Mouse (Mus musculus): ENCODE data around the gene Dcbld1. TPM values are rescaled to one million over a fixed set of nuclear protein-coding genes. Genes with fewer than 3 reads are reported as not detected.

Gene Dcbld1
- polyA plus RNA-seq, 1 experiment, result 4.2 TPM

- Histone ChIP-seq H3K79me2 (ENCODE audit: control insufficient read depth, insufficient read depth) (no peaks in the 10 kb centered on the region), H3K4me2 (ENCODE audit: low read depth) (no peak overlapping the region), H3K4me3 (no peak overlapping the region), H3K27me3 (ENCODE audit: control insufficient read depth, insufficient read depth, insufficient read length) (no peaks in the 10 kb centered on the region), H3K36me3 (ENCODE audit: control insufficient read depth, insufficient read depth) (no peaks in the 10 kb centered on the region), H3ac (ENCODE audit: control insufficient read depth, insufficient read length) (no peak overlapping the region)
- TF ChIP-seq SRF (IDR thresholded peaks at IDR 0.05; ENCODE audit: control insufficient read depth, insufficient read length, low read depth) (no peak), USF1 (IDR thresholded peaks at IDR 0.05; ENCODE audit: low read depth) (no peak), POLR2A (IDR thresholded peaks at IDR 0.05; ENCODE audit: insufficient read length, low read depth) (no peak), MAX (IDR thresholded peaks at IDR 0.05; ENCODE audit: low read depth) (no peak), POLR2AphosphoS2 (IDR thresholded peaks at IDR 0.05; ENCODE audit: insufficient read length, low read depth) (no peak), CEBPB (IDR thresholded peaks at IDR 0.05; ENCODE audit: insufficient read depth, poor library complexity, severe bottlenecking) (no peak), TCF3 (IDR thresholded peaks at IDR 0.05; ENCODE audit: insufficient read length, low read depth) (no peak), MYOD1 (IDR thresholded peaks at IDR 0.05; ENCODE audit: control insufficient read depth in 1 of 3, insufficient read length in 2 of 3, low read depth in 2 of 3) (no peak), MYOG (IDR thresholded peaks at IDR 0.05; ENCODE audit: control insufficient read depth in 1 of 3, insufficient read depth in 1 of 3, insufficient read length in 2 of 3, low read depth in 2 of 3) (no peak), TCF12 (IDR thresholded peaks at IDR 0.05; ENCODE audit: insufficient read depth, poor library complexity, severe bottlenecking) (no peak), E2F4 (IDR thresholded peaks at IDR 0.05; ENCODE audit: insufficient read depth) (no peak), REST (IDR thresholded peaks at IDR 0.05; ENCODE audit: insufficient read depth, insufficient read length) (no peak)
Measured at GRCm38 (mm10) chr10:52268879-52269278, 35.5 kb downstream of the Dcbld1 start.

GRCm38 (mm10) chr10:52271385-52271784 lies 38.0 kb downstream of the Dcbld1 start:
- Histone ChIP-seq H3K36me3 (ENCODE audit: control insufficient read depth, insufficient read depth) (no peaks in the 10 kb centered on the region), H3K4me2 (ENCODE audit: low read depth) (no peak overlapping the region), H3K4me3 (no peak overlapping the region), H3K27me3 (ENCODE audit: control insufficient read depth, insufficient read depth, insufficient read length) (no peaks in the 10 kb centered on the region), H3K79me2 (ENCODE audit: control insufficient read depth, insufficient read depth) (no peaks in the 10 kb centered on the region), H3ac (ENCODE audit: control insufficient read depth, insufficient read length) (no peak overlapping the region)
- no peak for TF ChIP-seq MYOG (IDR thresholded peaks at IDR 0.05; ENCODE audit: control insufficient read depth in 1 of 3, insufficient read depth in 1 of 3, insufficient read length in 2 of 3, low read depth in 2 of 3)
- TF ChIP-seq E2F4 (IDR thresholded peaks at IDR 0.05; ENCODE audit: insufficient read depth), result no peak
- TF ChIP-seq MYOD1 (IDR thresholded peaks at IDR 0.05; ENCODE audit: control insufficient read depth in 1 of 3, insufficient read length in 2 of 3, low read depth in 2 of 3), result no peak
- TF ChIP-seq CEBPB (IDR thresholded peaks at IDR 0.05; ENCODE audit: insufficient read depth, poor library complexity, severe bottlenecking), result no peak
- no peak for TF ChIP-seq POLR2AphosphoS2 (IDR thresholded peaks at IDR 0.05; ENCODE audit: insufficient read length, low read depth)
- no peak for TF ChIP-seq TCF3 (IDR thresholded peaks at IDR 0.05; ENCODE audit: insufficient read length, low read depth)
- TF ChIP-seq SRF (IDR thresholded peaks at IDR 0.05; ENCODE audit: control insufficient read depth, insufficient read length, low read depth), result no peak
- TF ChIP-seq REST (IDR thresholded peaks at IDR 0.05; ENCODE audit: insufficient read depth, insufficient read length), result no peak
- TF ChIP-seq TCF12 (IDR thresholded peaks at IDR 0.05; ENCODE audit: insufficient read depth, poor library complexity, severe bottlenecking), result no peak
- TF ChIP-seq POLR2A (IDR thresholded peaks at IDR 0.05; ENCODE audit: insufficient read length, low read depth), result no peak
- TF ChIP-seq USF1 (IDR thresholded peaks at IDR 0.05; ENCODE audit: low read depth), result no peak
- TF ChIP-seq MAX (IDR thresholded peaks at IDR 0.05; ENCODE audit: low read depth), result no peak

GRCm38 (mm10) chr10:52273012-52273411 lies 39.6 kb downstream of the Dcbld1 start:
- Histone ChIP-seq H3K27me3 (ENCODE audit: control insufficient read depth, insufficient read depth, insufficient read length) (no peaks in the 10 kb centered on the region), H3K36me3 (ENCODE audit: control insufficient read depth, insufficient read depth) (no peaks in the 10 kb centered on the region), H3ac (ENCODE audit: control insufficient read depth, insufficient read length) (no peak overlapping the region), H3K79me2 (ENCODE audit: control insufficient read depth, insufficient read depth) (no peaks in the 10 kb centered on the region), H3K4me3 (no peak overlapping the region), H3K4me2 (ENCODE audit: low read depth) (no peak overlapping the region)
- no peak for TF ChIP-seq TCF12 (IDR thresholded peaks at IDR 0.05; ENCODE audit: insufficient read depth, poor library complexity, severe bottlenecking)

GRCm38 (mm10) chr10:52274001-52274909 lies 40.8 kb downstream of the Dcbld1 start:
- no peak for TF ChIP-seq MAX (IDR thresholded peaks at IDR 0.05; ENCODE audit: low read depth)
- TF ChIP-seq E2F4 (IDR thresholded peaks at IDR 0.05; ENCODE audit: insufficient read depth), result no peak
- TF ChIP-seq TCF12 (IDR thresholded peaks at IDR 0.05; ENCODE audit: insufficient read depth, poor library complexity, severe bottlenecking), result no peak
- TF ChIP-seq POLR2A (IDR thresholded peaks at IDR 0.05; ENCODE audit: insufficient read length, low read depth), result no peak
- TF ChIP-seq SRF (IDR thresholded peaks at IDR 0.05; ENCODE audit: control insufficient read depth, insufficient read length, low read depth), result no peak
- H3K27me3 ChIP-seq (ENCODE audit: control insufficient read depth, insufficient read depth, insufficient read length), result no peaks in the 10 kb centered on the region
- H3K4me2 ChIP-seq (ENCODE audit: low read depth), result no peak overlapping the region
- no peaks in the 10 kb centered on the region for H3K79me2 ChIP-seq (ENCODE audit: control insufficient read depth, insufficient read depth)
- no peaks in the 10 kb centered on the region for H3K36me3 ChIP-seq (ENCODE audit: control insufficient read depth, insufficient read depth)
- H3ac ChIP-seq (ENCODE audit: control insufficient read depth, insufficient read length), result no peak overlapping the region
- H3K4me3 ChIP-seq, result no peak overlapping the region

DNA sequence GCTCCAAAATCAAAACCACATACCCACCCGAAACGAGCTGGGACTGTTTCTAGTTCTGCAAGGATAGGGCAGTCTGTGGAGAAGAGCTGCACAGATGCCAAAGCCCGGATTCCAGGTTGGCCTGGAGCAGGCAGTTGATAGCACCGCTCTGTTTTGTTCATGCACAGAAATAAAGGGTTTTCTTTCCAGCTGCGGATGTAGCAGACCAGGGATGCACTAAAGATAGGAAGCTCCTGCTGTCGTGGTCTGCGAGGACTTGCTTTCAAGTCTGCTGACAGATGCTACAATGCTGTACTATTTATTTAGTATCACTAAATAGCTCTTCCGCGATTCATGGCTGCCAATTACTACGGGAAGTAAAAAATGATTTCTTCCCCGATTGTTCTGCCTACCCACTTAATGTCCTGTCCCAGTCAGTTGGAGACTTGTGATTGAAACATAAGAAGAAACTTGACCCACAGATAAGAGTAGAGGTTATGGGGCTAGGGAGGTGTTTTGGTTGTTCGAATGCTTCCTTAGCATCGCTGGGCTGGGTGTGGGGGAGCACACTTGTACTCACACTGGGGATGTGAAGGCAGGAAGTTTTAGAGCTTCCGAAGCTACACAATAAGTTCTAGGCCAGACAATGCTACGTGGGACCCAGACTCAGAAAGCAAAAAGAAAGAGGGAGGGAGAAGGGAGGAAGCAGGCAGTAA lies 41.6 kb downstream of the Dcbld1 start:
- no peak overlapping the region for H3ac ChIP-seq (ENCODE audit: control insufficient read depth, insufficient read length)
- TF ChIP-seq E2F4 (IDR thresholded peaks at IDR 0.05; ENCODE audit: insufficient read depth) (no peak), MYOG (IDR thresholded peaks at IDR 0.05; ENCODE audit: control insufficient read depth in 1 of 3, insufficient read depth in 1 of 3, insufficient read length in 2 of 3, low read depth in 2 of 3) (no peak), USF1 (IDR thresholded peaks at IDR 0.05; ENCODE audit: low read depth) (no peak), MAX (IDR thresholded peaks at IDR 0.05; ENCODE audit: low read depth) (no peak), POLR2AphosphoS2 (IDR thresholded peaks at IDR 0.05; ENCODE audit: insufficient read length, low read depth) (no peak), POLR2A (IDR thresholded peaks at IDR 0.05; ENCODE audit: insufficient read length, low read depth) (no peak), MYOD1 (IDR thresholded peaks at IDR 0.05; ENCODE audit: control insufficient read depth in 1 of 3, insufficient read length in 2 of 3, low read depth in 2 of 3) (no peak), TCF3 (IDR thresholded peaks at IDR 0.05; ENCODE audit: insufficient read length, low read depth) (no peak), SRF (IDR thresholded peaks at IDR 0.05; ENCODE audit: control insufficient read depth, insufficient read length, low read depth) (no peak), CEBPB (IDR thresholded peaks at IDR 0.05; ENCODE audit: insufficient read depth, poor library complexity, severe bottlenecking) (no peak), TCF12 (IDR thresholded peaks at IDR 0.05; ENCODE audit: insufficient read depth, poor library complexity, severe bottlenecking) (no peak), REST (IDR thresholded peaks at IDR 0.05; ENCODE audit: insufficient read depth, insufficient read length) (no peak)
- H3K4me2 ChIP-seq (ENCODE audit: low read depth), result no peak overlapping the region

More for the DNA sequence above, 41.6 kb downstream of the Dcbld1 start:
- Histone ChIP-seq H3K79me2 (ENCODE audit: control insufficient read depth, insufficient read depth) (no peaks in the 10 kb centered on the region), H3K27me3 (ENCODE audit: control insufficient read depth, insufficient read depth, insufficient read length) (no peaks in the 10 kb centered on the region), H3K36me3 (ENCODE audit: control insufficient read depth, insufficient read depth) (no peaks in the 10 kb centered on the region), H3K4me3 (no peak overlapping the region)

All from myocyte (in vitro differentiated cells).